Mouse (Mus musculus) liver, embryonic 12.5 days (tissue): ENCODE results near the gene St6gal1. TPM values are rescaled to one million over a fixed set of nuclear protein-coding genes. Genes with fewer than 3 reads are reported as not detected.
A peak's percentile ranks its signal among the peaks of the same experiment; 100 is the strongest.

ENCODE experiments used
- ATAC-seq: fragments of 200-750 bp; cut with Nextera tagmentation; 2 replicates; pipeline ENCODE4 v1.8.0; 2017; ENCODE audit warnings: moderate number of reproducible peaks, mild to moderate bottlenecking, moderate library complexity
- H3K27ac ChIP-seq: fragments of 300-500 bp; sonication (generic); 2 replicates; pipeline ENCODE4 v1.5.1; 2016; ENCODE audit warnings: mild to moderate bottlenecking
- H3K27me3 ChIP-seq: fragments of 300-500 bp; sonication (generic); replicated peaks from 2 replicates; pipeline ENCODE4 v1.6.1; 2016; ENCODE audit warnings: mild to moderate bottlenecking, moderate library complexity
- H3K36me3 ChIP-seq: fragments of 300-500 bp; sonication (generic); 2 replicates; pipeline ENCODE4 v1.6.1; 2016; ENCODE audit warnings: mild to moderate bottlenecking, moderate library complexity
- H3K4me1 ChIP-seq: fragments of 300-500 bp; sonication (generic); 2 replicates; pipeline ENCODE4 v1.6.1; 2016
- H3K4me2 ChIP-seq: fragments of 300-500 bp; sonication (generic); 2 replicates; pipeline ENCODE4 v1.6.1; 2016; ENCODE audit warnings: mild to moderate bottlenecking, moderate library complexity
- H3K4me3 ChIP-seq: fragments of 300-500 bp; sonication (generic); 2 replicates; pipeline ENCODE4 v1.5.1; 2016; ENCODE audit warnings: mild to moderate bottlenecking, moderate library complexity
- H3K9ac ChIP-seq: fragments of 300-500 bp; sonication (generic); 2 replicates; pipeline ENCODE4 v1.6.1; 2016; ENCODE audit warnings: mild to moderate bottlenecking, moderate library complexity
- H3K9me3 ChIP-seq: fragments of 300-500 bp; sonication (generic); replicated peaks from 2 replicates; pipeline ENCODE4 v1.6.1; 2016; ENCODE audit warnings: mild to moderate bottlenecking, moderate library complexity
- WGBS: fragments of 180-500 bp; shearing (Covaris S2); methylation state at CpG from one replicate; pipeline ENCODE4 v1.1.7; 2016; ENCODE audit not compliant: insufficient replicate concordance; 5-methylcytosine and 5-hydroxymethylcytosine counted together
- polyA plus RNA-seq: library from polyadenylated mRNA; unstranded; fragments of >200 nt; fragmentation: Nextera tagmentation; extraction: Ambion mirVana; gene quantifications from 2 replicates; pipeline ENCODE4 v1.2.1, GENCODE M21; 2016

Gene St6gal1
- polyA plus RNA-seq, 1 experiment from 2014 or later: 7.5 TPM

DNA sequence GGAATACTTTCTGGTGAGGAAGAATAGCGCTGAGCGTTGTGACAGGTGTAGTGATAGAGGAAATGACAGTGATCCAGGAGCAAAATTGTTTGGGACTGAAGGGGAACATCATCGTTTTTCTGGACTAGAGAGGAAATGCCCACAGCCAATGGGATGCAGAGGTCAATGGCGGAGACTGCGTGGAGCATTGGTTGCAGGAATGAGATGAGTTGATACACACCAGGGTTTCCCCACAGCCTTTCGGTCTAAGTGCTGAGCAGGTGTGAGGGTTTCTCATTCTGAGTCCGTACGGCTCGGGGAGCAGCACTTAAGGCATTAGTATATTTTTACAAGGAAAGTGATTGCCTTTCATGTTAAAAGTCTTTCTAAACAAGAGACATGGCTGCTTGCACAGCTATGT is 88.1 kb downstream of the St6gal1 start:
- Histone ChIP-seq H3K9me3 (no peaks in the 10 kb centered on the region), H3K4me2 (no peak overlapping the region), H3K4me3 (no peak overlapping the region), H3K27me3 (no peaks in the 10 kb centered on the region), H3K36me3 (no peaks in the 10 kb centered on the region), H3K27ac (no peak overlapping the region), H3K4me1 (peaks cover 1% of the 10 kb centered on the region; the same call in 1 of the 2 replicates), H3K9ac (no peak overlapping the region)
- ATAC-seq: no peak
- 76% methylated on average over 9 of the region's 9 CpGs for WGBS

DNA sequence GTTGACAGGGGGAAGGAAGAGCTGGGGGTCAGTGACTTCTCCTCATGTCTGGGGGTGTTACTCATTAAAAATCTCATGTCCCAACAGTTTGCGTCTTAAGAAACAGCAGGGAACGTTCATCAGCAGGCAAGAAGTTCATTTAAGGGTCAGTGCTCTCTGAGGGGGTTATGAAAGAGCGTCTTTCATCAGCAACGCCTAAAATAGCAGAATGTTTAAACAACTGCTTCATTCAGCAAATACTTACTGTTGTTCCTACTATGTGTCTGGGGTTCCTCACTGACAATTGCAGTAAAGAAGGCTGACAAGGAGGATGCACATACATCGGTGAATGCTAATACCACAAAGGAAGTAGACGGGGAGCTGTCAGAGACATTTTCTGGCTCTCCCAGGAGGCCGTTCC is 90.2 kb downstream of the St6gal1 start:
- Histone ChIP-seq H3K9me3 (no peaks in the 10 kb centered on the region), H3K9ac (no peak overlapping the region), H3K4me3 (no peak overlapping the region), H3K27ac (0 out of 2 replicates have a peak overlapping the region, but pooled peaks have one; percentile 25), H3K36me3 (no peaks in the 10 kb centered on the region), H3K4me1 (no peaks in the 10 kb centered on the region; the same call in 1 of the 2 replicates), H3K4me2 (no peak overlapping the region), H3K27me3 (no peaks in the 10 kb centered on the region)
- ATAC-seq: no peak
- WGBS: 22% methylated on average over 7 of the region's 7 CpGs

- peak overlapping the region; percentile 74 for H3K27ac ChIP-seq
- no peak overlapping the region for H3K4me2 ChIP-seq
- no peaks in the 10 kb centered on the region for H3K27me3 ChIP-seq
- H3K9ac ChIP-seq: no peak overlapping the region
- peaks cover 10% of the 10 kb centered on the region; the same call in 1 of the 2 replicates for H3K36me3 ChIP-seq
- no peaks in the 10 kb centered on the region; the same call in 1 of the 2 replicates for H3K4me1 ChIP-seq
- ATAC-seq: no peak; the same call in 1 of the 2 replicates
- H3K9me3 ChIP-seq: no peaks in the 10 kb centered on the region
- WGBS: 67% methylated on average over 7 of the region's 7 CpGs
- no peak overlapping the region for H3K4me3 ChIP-seq
Measured at GRCm38 (mm10) chr16:23317411-23318047, 93.0 kb downstream of the St6gal1 start.

GRCm38 (mm10) chr16:23320025-23320424 is 95.5 kb downstream of the St6gal1 start:
- ATAC-seq: no peak
- no peak overlapping the region for H3K4me3 ChIP-seq
- H3K36me3 ChIP-seq: peaks cover 10% of the 10 kb centered on the region; the same call in 1 of the 2 replicates
- H3K27ac ChIP-seq: no peak overlapping the region
- H3K4me1 ChIP-seq: peaks cover 3% of the 10 kb centered on the region; the same call in 1 of the 2 replicates
- no peaks in the 10 kb centered on the region for H3K9me3 ChIP-seq
- no peaks in the 10 kb centered on the region for H3K27me3 ChIP-seq
- H3K4me2 ChIP-seq: no peak overlapping the region
- 61% methylated on average over 3 of the region's 3 CpGs for WGBS
- no peak overlapping the region for H3K9ac ChIP-seq

GRCm38 (mm10) chr16:23320579-23320978 is 96.0 kb downstream of the St6gal1 start:
- 70% methylated on average over 6 of the region's 6 CpGs for WGBS
- no peak overlapping the region for H3K27ac ChIP-seq
- ATAC-seq: no peak

GRCm38 (mm10) chr16:23322453-23322852 is 97.9 kb downstream of the St6gal1 start:
- Histone ChIP-seq H3K9me3 (no peaks in the 10 kb centered on the region), H3K4me3 (no peak overlapping the region), H3K4me2 (no peak overlapping the region), H3K27ac (no peak overlapping the region), H3K27me3 (no peaks in the 10 kb centered on the region), H3K36me3 (peaks cover 10% of the 10 kb centered on the region; the same call in 1 of the 2 replicates), H3K9ac (no peak overlapping the region), H3K4me1 (peaks cover 8% of the 10 kb centered on the region; the same call in 1 of the 2 replicates)
- ATAC-seq: no peak

More at GRCm38 (mm10) chr16:23320579-23320978, 96.0 kb downstream of the St6gal1 start:
- H3K27me3 ChIP-seq: no peaks in the 10 kb centered on the region
- peaks cover 8% of the 10 kb centered on the region; the same call in 1 of the 2 replicates for H3K4me1 ChIP-seq
- no peak overlapping the region for H3K4me3 ChIP-seq
- no peaks in the 10 kb centered on the region for H3K9me3 ChIP-seq
- no peak overlapping the region for H3K4me2 ChIP-seq
- peaks cover 10% of the 10 kb centered on the region; the same call in 1 of the 2 replicates for H3K36me3 ChIP-seq
- no peak overlapping the region for H3K9ac ChIP-seq

DNA sequence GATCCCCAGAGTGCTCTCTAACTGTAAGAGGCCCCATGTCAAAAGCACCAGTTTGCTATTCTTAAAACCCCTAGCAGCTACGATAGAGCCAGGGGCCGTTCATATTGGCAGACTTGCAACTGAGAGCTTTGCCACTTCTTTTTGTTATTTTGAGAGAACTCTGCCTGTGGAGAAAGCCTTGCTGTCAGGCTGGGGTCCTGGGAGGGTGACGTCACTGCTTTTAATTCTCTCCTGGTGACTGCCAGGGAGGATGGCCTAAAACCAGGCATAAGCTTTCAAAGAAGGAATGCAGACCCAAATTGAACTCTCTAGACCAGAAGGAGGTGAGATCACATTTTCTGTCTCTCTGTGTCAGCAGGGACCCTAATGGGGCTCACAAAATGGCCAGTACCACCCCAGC is 99.4 kb downstream of the St6gal1 start:
- peaks cover 8% of the 10 kb centered on the region; the same call in 1 of the 2 replicates for H3K4me1 ChIP-seq
- no peaks in the 10 kb centered on the region for H3K27me3 ChIP-seq
- no peak overlapping the region for H3K4me2 ChIP-seq
- H3K27ac ChIP-seq: no peak overlapping the region
- H3K9me3 ChIP-seq: no peaks in the 10 kb centered on the region
- H3K4me3 ChIP-seq: no peak overlapping the region
- no peak overlapping the region for H3K9ac ChIP-seq
- no peak for ATAC-seq
- H3K36me3 ChIP-seq: peaks cover 10% of the 10 kb centered on the region; the same call in 1 of the 2 replicates
- WGBS: 55% methylated on average over 3 of the region's 3 CpGs

GRCm38 (mm10) chr16:23324867-23325650 is 100.5 kb downstream of the St6gal1 start:
- peak; percentile 18; the same call in 1 of the 2 replicates for ATAC-seq
- WGBS: 59% methylated on average over 6 of the region's 6 CpGs

DNA sequence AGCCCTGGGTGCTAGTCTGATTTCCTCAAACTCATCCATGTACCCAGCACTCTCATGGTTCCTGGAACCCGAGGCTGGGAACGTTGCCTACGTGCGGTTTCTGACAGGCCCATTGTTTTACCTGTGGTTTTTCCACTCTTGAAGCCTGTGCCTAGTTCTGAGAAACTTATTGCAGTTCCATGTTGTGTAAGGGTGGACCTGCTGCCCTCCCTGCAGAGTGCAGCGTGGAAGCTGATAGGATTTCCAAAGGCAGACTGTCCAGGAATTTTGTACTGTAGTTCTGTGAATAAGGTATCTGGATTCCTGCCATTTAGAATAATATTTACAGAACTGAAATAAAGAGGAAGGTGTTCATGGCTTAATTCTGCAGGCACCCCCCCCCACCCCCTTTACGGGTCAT is 102.1 kb downstream of the St6gal1 start:
- Histone ChIP-seq H3K9ac (no peak overlapping the region), H3K27ac (no peak overlapping the region), H3K4me2 (no peak overlapping the region), H3K4me1 (peaks cover 8% of the 10 kb centered on the region; the same call in 1 of the 2 replicates), H3K4me3 (no peak overlapping the region), H3K9me3 (no peaks in the 10 kb centered on the region), H3K27me3 (no peaks in the 10 kb centered on the region), H3K36me3 (0 out of 2 replicates have a peak, but pooled peaks cover 3% of the 10 kb centered on the region)
- ATAC-seq: no peak
- 67% methylated on average over 6 of the region's 6 CpGs for WGBS

More at GRCm38 (mm10) chr16:23324867-23325650, 100.5 kb downstream of the St6gal1 start:
- Histone ChIP-seq H3K4me2 (no peak overlapping the region), H3K36me3 (peaks cover 10% of the 10 kb centered on the region; the same call in 1 of the 2 replicates), H3K9ac (no peak overlapping the region), H3K4me3 (no peak overlapping the region), H3K27ac (no peak overlapping the region), H3K27me3 (no peaks in the 10 kb centered on the region), H3K9me3 (no peaks in the 10 kb centered on the region), H3K4me1 (peaks cover 8% of the 10 kb centered on the region; the same call in 1 of the 2 replicates)

- H3K9ac ChIP-seq: no peak overlapping the region
- H3K4me1 ChIP-seq: peaks cover 8% of the 10 kb centered on the region; the same call in 1 of the 2 replicates
- no peak overlapping the region for H3K4me3 ChIP-seq
- H3K27ac ChIP-seq: no peak overlapping the region
- no peaks in the 10 kb centered on the region for H3K36me3 ChIP-seq
- WGBS: 72% methylated on average over 7 of the region's 7 CpGs
- ATAC-seq: no peak
- H3K4me2 ChIP-seq: no peak overlapping the region
- no peaks in the 10 kb centered on the region for H3K27me3 ChIP-seq
- H3K9me3 ChIP-seq: no peaks in the 10 kb centered on the region
Measured at GRCm38 (mm10) chr16:23327266-23327665, 102.7 kb downstream of the St6gal1 start.

DNA sequence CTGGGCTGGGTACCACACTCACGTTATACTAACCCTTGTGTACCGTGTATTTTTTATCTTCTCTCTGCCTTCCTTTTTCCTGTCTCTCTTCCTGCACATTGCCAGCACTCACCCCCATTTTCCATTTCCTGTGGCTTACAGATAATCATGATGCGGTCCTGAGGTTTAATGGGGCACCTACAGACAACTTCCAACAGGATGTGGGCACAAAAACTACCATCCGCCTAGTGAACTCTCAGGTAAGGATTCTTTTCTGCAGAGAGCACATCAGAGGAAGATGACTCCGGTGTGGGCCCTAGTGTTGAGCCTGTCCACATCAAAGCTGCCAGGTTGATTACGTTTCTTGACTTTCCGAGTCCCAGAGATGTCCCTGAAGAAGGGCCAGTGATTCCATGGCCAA is 103.7 kb downstream of the St6gal1 start:
- no peak overlapping the region for H3K9ac ChIP-seq
- H3K9me3 ChIP-seq: no peaks in the 10 kb centered on the region
- no peaks in the 10 kb centered on the region for H3K36me3 ChIP-seq
- no peaks in the 10 kb centered on the region for H3K27me3 ChIP-seq
- H3K27ac ChIP-seq: no peak overlapping the region
- WGBS: 45% methylated on average over 7 of the region's 7 CpGs
- peaks cover 8% of the 10 kb centered on the region; the same call in 1 of the 2 replicates for H3K4me1 ChIP-seq
- H3K4me2 ChIP-seq: no peak overlapping the region
- no peak overlapping the region for H3K4me3 ChIP-seq
- ATAC-seq: no peak

DNA sequence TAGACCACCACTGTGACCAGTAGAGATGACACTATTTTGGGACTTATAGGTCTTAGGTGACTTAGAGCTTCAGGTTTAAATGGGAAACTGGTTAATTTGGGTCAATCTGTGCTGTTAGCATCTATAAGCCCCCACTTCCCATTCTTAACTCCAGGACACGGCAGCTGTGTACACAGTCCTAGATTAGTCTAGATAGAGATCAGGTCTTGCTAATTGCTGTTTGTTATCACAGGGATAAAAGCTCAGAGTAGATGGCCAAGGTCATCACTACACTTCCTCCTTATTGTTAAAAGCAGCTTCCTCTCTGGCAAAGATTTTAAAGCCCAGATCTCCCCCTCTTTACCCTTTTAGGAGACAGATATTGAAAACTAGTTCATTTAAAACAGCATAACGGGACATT is 107.6 kb downstream of the St6gal1 start:
- H3K9me3 ChIP-seq: no peaks in the 10 kb centered on the region
- ATAC-seq: no peak
- H3K27me3 ChIP-seq: no peaks in the 10 kb centered on the region
- no peak overlapping the region for H3K4me3 ChIP-seq
- H3K4me1 ChIP-seq: peaks cover 9% of the 10 kb centered on the region
- no peak overlapping the region for H3K27ac ChIP-seq
- H3K9ac ChIP-seq: no peak overlapping the region
- H3K4me2 ChIP-seq: no peak overlapping the region
- H3K36me3 ChIP-seq: peaks cover 4% of the 10 kb centered on the region; the same call in 1 of the 2 replicates
- WGBS: 43% methylated on average over 2 of the region's 2 CpGs
